Mouse (Mus musculus) heart, adult 2 months (tissue): Measurements from ENCODE around the gene Fkbpl.

ENCODE experiments used
- CTCF ChIP-seq: fragments of 200-600 bp; IDR thresholded peaks from 2 replicates; pipeline ENCODE4 v1.8.1; 2022; ENCODE audit warnings: antibody characterized with exemption, mild to moderate bottlenecking, moderate library complexity
- POLR2A ChIP-seq: fragments of 200-500 bp; IDR thresholded peaks from 2 replicates; pipeline ENCODE4 v1.6.1; 2011; ENCODE audit warnings: mild to moderate bottlenecking, low read depth, low read length, control low read depth; ENCODE audit not compliant: insufficient read depth

GRCm38 (mm10) chr17:34658591-34658990, 14.0 kb downstream of the Fkbpl start:
- TF ChIP-seq POLR2A (no peak), CTCF (no peak)
